Mouse (Mus musculus): ENCODE data around the gene Slc4a10. TPM values are rescaled to one million over a fixed set of nuclear protein-coding genes. Genes with fewer than 3 reads are reported as not detected.

Slc4a10 gene
- polyA plus RNA-seq, 1 experiment from 2014 or later, result 0.18 TPM

- WGBS, result 68% methylated on average over 8 of the region's 8 CpGs
- ATAC-seq (replicated peaks; ENCODE audit: insufficient number of reproducible peaks, low FRiP score, low TSS enrichment, low read depth), result no peak
- Histone ChIP-seq H3K4me2 (ENCODE audit: low read depth, low read length) (no peak overlapping the region), H3K9ac (replicated peaks; ENCODE audit: low read length) (no peak overlapping the region), H3K27ac (replicated peaks; ENCODE audit: low read depth, low read length) (no peak overlapping the region), H3K9me3 (replicated peaks; ENCODE audit: control insufficient read depth, low read length) (no peaks in the 10 kb centered on the region), H3K4me3 (ENCODE audit: low read depth, low read length) (no peak overlapping the region), H3K4me1 (ENCODE audit: control insufficient read depth, insufficient read depth, low read length) (no peaks in the 10 kb centered on the region), H3K27me3 (ENCODE audit: control insufficient read depth, insufficient read depth, low read length) (no peaks in the 10 kb centered on the region), H3K36me3 (replicated peaks; ENCODE audit: control insufficient read depth, insufficient read depth, low read depth, low read length) (no peaks in the 10 kb centered on the region)
- no peak for DNase-seq (ENCODE audit: low spot score)
Measured at GRCm38 (mm10) chr2:62088715-62089114, 42.5 kb downstream of the Slc4a10 start.

GRCm38 (mm10) chr2:62089208-62089607, 42.9 kb downstream of the Slc4a10 start:
- ATAC-seq (replicated peaks; ENCODE audit: insufficient number of reproducible peaks, low FRiP score, low TSS enrichment, low read depth) (no peak), DNase-seq (ENCODE audit: low spot score) (no peak)
- Histone ChIP-seq H3K4me2 (ENCODE audit: low read depth, low read length) (no peak overlapping the region), H3K27me3 (ENCODE audit: control insufficient read depth, insufficient read depth, low read length) (no peaks in the 10 kb centered on the region), H3K4me3 (ENCODE audit: low read depth, low read length) (no peak overlapping the region), H3K9me3 (replicated peaks; ENCODE audit: control insufficient read depth, low read length) (no peaks in the 10 kb centered on the region), H3K4me1 (ENCODE audit: control insufficient read depth, insufficient read depth, low read length) (no peaks in the 10 kb centered on the region), H3K36me3 (replicated peaks; ENCODE audit: control insufficient read depth, insufficient read depth, low read depth, low read length) (no peaks in the 10 kb centered on the region), H3K9ac (replicated peaks; ENCODE audit: low read length) (no peak overlapping the region), H3K27ac (replicated peaks; ENCODE audit: low read depth, low read length) (no peak overlapping the region)
- 69% methylated on average over 9 of the region's 9 CpGs for WGBS

GRCm38 (mm10) chr2:62100526-62100925, 54.3 kb downstream of the Slc4a10 start:
- ATAC-seq (replicated peaks; ENCODE audit: insufficient number of reproducible peaks, low FRiP score, low TSS enrichment, low read depth) (no peak), DNase-seq (ENCODE audit: low spot score) (no peak)
- no peak overlapping the region for H3K4me2 ChIP-seq (ENCODE audit: low read depth, low read length)
- H3K4me3 ChIP-seq (ENCODE audit: low read depth, low read length), result no peak overlapping the region
- no peaks in the 10 kb centered on the region for H3K4me1 ChIP-seq (ENCODE audit: control insufficient read depth, insufficient read depth, low read length)
- WGBS, result 90% methylated on average over 1 of the region's 1 CpGs
- no peak overlapping the region for H3K9ac ChIP-seq (replicated peaks; ENCODE audit: low read length)
- no peaks in the 10 kb centered on the region for H3K36me3 ChIP-seq (replicated peaks; ENCODE audit: control insufficient read depth, insufficient read depth, low read depth, low read length)
- no peaks in the 10 kb centered on the region for H3K27me3 ChIP-seq (ENCODE audit: control insufficient read depth, insufficient read depth, low read length)
- no peak overlapping the region for H3K27ac ChIP-seq (replicated peaks; ENCODE audit: low read depth, low read length)
- H3K9me3 ChIP-seq (replicated peaks; ENCODE audit: control insufficient read depth, low read length), result no peaks in the 10 kb centered on the region

- no peak overlapping the region for H3K27ac ChIP-seq (replicated peaks; ENCODE audit: low read depth, low read length)
- no peak overlapping the region for H3K9ac ChIP-seq (replicated peaks; ENCODE audit: low read length)
- no peaks in the 10 kb centered on the region for H3K36me3 ChIP-seq (replicated peaks; ENCODE audit: control insufficient read depth, insufficient read depth, low read depth, low read length)
- 84% methylated on average over 4 of the region's 4 CpGs for WGBS
- ATAC-seq (replicated peaks; ENCODE audit: insufficient number of reproducible peaks, low FRiP score, low TSS enrichment, low read depth) (no peak), DNase-seq (ENCODE audit: low spot score) (no peak)
- no peaks in the 10 kb centered on the region for H3K4me1 ChIP-seq (ENCODE audit: control insufficient read depth, insufficient read depth, low read length)
- no peak overlapping the region for H3K4me3 ChIP-seq (ENCODE audit: low read depth, low read length)
- no peaks in the 10 kb centered on the region for H3K27me3 ChIP-seq (ENCODE audit: control insufficient read depth, insufficient read depth, low read length)
- H3K4me2 ChIP-seq (ENCODE audit: low read depth, low read length), result no peak overlapping the region
- H3K9me3 ChIP-seq (replicated peaks; ENCODE audit: control insufficient read depth, low read length), result no peaks in the 10 kb centered on the region
Measured at GRCm38 (mm10) chr2:62115346-62115745, 69.1 kb downstream of the Slc4a10 start.

- Histone ChIP-seq H3K27ac (replicated peaks; ENCODE audit: low read depth, low read length) (no peak overlapping the region), H3K9ac (replicated peaks; ENCODE audit: low read length) (no peak overlapping the region), H3K4me1 (ENCODE audit: control insufficient read depth, insufficient read depth, low read length) (no peaks in the 10 kb centered on the region), H3K36me3 (replicated peaks; ENCODE audit: control insufficient read depth, insufficient read depth, low read depth, low read length) (no peaks in the 10 kb centered on the region), H3K4me3 (ENCODE audit: low read depth, low read length) (no peak overlapping the region), H3K27me3 (ENCODE audit: control insufficient read depth, insufficient read depth, low read length) (no peaks in the 10 kb centered on the region), H3K4me2 (ENCODE audit: low read depth, low read length) (no peak overlapping the region), H3K9me3 (replicated peaks; ENCODE audit: control insufficient read depth, low read length) (no peaks in the 10 kb centered on the region)
- DNase-seq (ENCODE audit: low spot score) (no peak), ATAC-seq (replicated peaks; ENCODE audit: insufficient number of reproducible peaks, low FRiP score, low TSS enrichment, low read depth) (no peak)
- 93% methylated on average over 2 of the region's 2 CpGs for WGBS
Measured at GRCm38 (mm10) chr2:62129975-62130374, 83.7 kb downstream of the Slc4a10 start.

GRCm38 (mm10) chr2:62134911-62135310, 88.6 kb downstream of the Slc4a10 start:
- WGBS, result 69% methylated on average over 8 of the region's 8 CpGs
- Histone ChIP-seq H3K27ac (replicated peaks; ENCODE audit: low read depth, low read length) (no peak overlapping the region), H3K4me1 (ENCODE audit: control insufficient read depth, insufficient read depth, low read length) (no peaks in the 10 kb centered on the region), H3K9ac (replicated peaks; ENCODE audit: low read length) (no peak overlapping the region), H3K9me3 (replicated peaks; ENCODE audit: control insufficient read depth, low read length) (no peaks in the 10 kb centered on the region), H3K4me3 (ENCODE audit: low read depth, low read length) (no peak overlapping the region), H3K4me2 (ENCODE audit: low read depth, low read length) (no peak overlapping the region), H3K27me3 (ENCODE audit: control insufficient read depth, insufficient read depth, low read length) (no peaks in the 10 kb centered on the region), H3K36me3 (replicated peaks; ENCODE audit: control insufficient read depth, insufficient read depth, low read depth, low read length) (no peaks in the 10 kb centered on the region)
- no peak for ATAC-seq (replicated peaks; ENCODE audit: insufficient number of reproducible peaks, low FRiP score, low TSS enrichment, low read depth)
- DNase-seq (ENCODE audit: low spot score), result no peak

- H3K27me3 ChIP-seq (ENCODE audit: control insufficient read depth, insufficient read depth, low read length), result no peaks in the 10 kb centered on the region
Measured at GRCm38 (mm10) chr2:62147636-62148035, 101.4 kb downstream of the Slc4a10 start.

GRCm38 (mm10) chr2:62149421-62149820, 103.2 kb downstream of the Slc4a10 start:
- H3K27ac ChIP-seq (replicated peaks; ENCODE audit: low read depth, low read length), result no peak overlapping the region
- no peak overlapping the region for H3K4me3 ChIP-seq (ENCODE audit: low read depth, low read length)
- ATAC-seq (replicated peaks; ENCODE audit: insufficient number of reproducible peaks, low FRiP score, low TSS enrichment, low read depth), result no peak
- H3K4me2 ChIP-seq (ENCODE audit: low read depth, low read length), result no peak overlapping the region
- no peaks in the 10 kb centered on the region for H3K27me3 ChIP-seq (ENCODE audit: control insufficient read depth, insufficient read depth, low read length)
- H3K9me3 ChIP-seq (replicated peaks; ENCODE audit: control insufficient read depth, low read length), result no peaks in the 10 kb centered on the region
- no peaks in the 10 kb centered on the region for H3K4me1 ChIP-seq (ENCODE audit: control insufficient read depth, insufficient read depth, low read length)
- no peak overlapping the region for H3K9ac ChIP-seq (replicated peaks; ENCODE audit: low read length)
- no peak for DNase-seq (ENCODE audit: low spot score)
- no peaks in the 10 kb centered on the region for H3K36me3 ChIP-seq (replicated peaks; ENCODE audit: control insufficient read depth, insufficient read depth, low read depth, low read length)

More at GRCm38 (mm10) chr2:62147636-62148035, 101.4 kb downstream of the Slc4a10 start:
- H3K9me3 ChIP-seq (replicated peaks; ENCODE audit: control insufficient read depth, low read length), result no peaks in the 10 kb centered on the region
- 64% methylated on average over 3 of the region's 3 CpGs for WGBS
- H3K36me3 ChIP-seq (replicated peaks; ENCODE audit: control insufficient read depth, insufficient read depth, low read depth, low read length), result no peaks in the 10 kb centered on the region
- no peak overlapping the region for H3K4me2 ChIP-seq (ENCODE audit: low read depth, low read length)
- no peak for ATAC-seq (replicated peaks; ENCODE audit: insufficient number of reproducible peaks, low FRiP score, low TSS enrichment, low read depth)
- no peak overlapping the region for H3K27ac ChIP-seq (replicated peaks; ENCODE audit: low read depth, low read length)
- no peak overlapping the region for H3K9ac ChIP-seq (replicated peaks; ENCODE audit: low read length)
- H3K4me3 ChIP-seq (ENCODE audit: low read depth, low read length), result no peak overlapping the region
- DNase-seq (ENCODE audit: low spot score), result no peak
- no peaks in the 10 kb centered on the region for H3K4me1 ChIP-seq (ENCODE audit: control insufficient read depth, insufficient read depth, low read length)
